Mouse (Mus musculus) kidney, adult 2 months (tissue): ENCODE data around the gene Trf. TPM values are rescaled to one million over a fixed set of nuclear protein-coding genes. Genes with fewer than 3 reads are reported as not detected.

Experiments
- DNase-seq: peaks from one replicate; pipeline ENCODE4 v3.0.0; 2021
- H3K27ac ChIP-seq: fragments of 200-500 bp; 2 replicates; pipeline ENCODE4 v1.5.1; 2012; ENCODE audit warnings: low read depth, low read length, control low read depth, inconsistent platforms; ENCODE audit not compliant: insufficient read depth
- H3K27me3 ChIP-seq: fragments of 200-500 bp; replicated peaks from 2 replicates; pipeline ENCODE4 v1.6.1; 2012; ENCODE audit warnings: mild to moderate bottlenecking, moderate library complexity, low read length, inconsistent platforms; ENCODE audit not compliant: control insufficient read depth, insufficient read depth
- H3K36me3 ChIP-seq: fragments of 200-500 bp; 2 replicates; pipeline ENCODE4 v1.6.1; 2012; ENCODE audit warnings: mild to moderate bottlenecking, moderate library complexity, low read length, inconsistent platforms; ENCODE audit not compliant: control insufficient read depth, insufficient read depth
- H3K4me1 ChIP-seq: fragments of 200-500 bp; 2 replicates; pipeline ENCODE4 v1.6.1; 2011; ENCODE audit warnings: low read length; ENCODE audit not compliant: control insufficient read depth, insufficient read depth
- H3K4me3 ChIP-seq: fragments of 200-500 bp; 2 replicates; pipeline ENCODE4 v1.5.1; 2011; ENCODE audit warnings: mild to moderate bottlenecking, low read depth, low read length, control low read depth; ENCODE audit not compliant: insufficient read depth
- CTCF ChIP-seq: fragments of 200-500 bp; conservative IDR thresholded peaks from 2 replicates; pipeline ENCODE4 v1.5.1; 2011; ENCODE audit warnings: low read depth, mild to moderate bottlenecking, control low read depth, low read length, moderate library complexity, mixed read lengths; ENCODE audit not compliant: insufficient read depth, insufficient read length
- POLR2A ChIP-seq: fragments of 200-500 bp; IDR thresholded peaks from one replicate; pipeline ENCODE4 v1.6.1; 2011; ENCODE audit warnings: low read depth, low read length, control low read depth
- WGBS: fragments of 180-500 bp; shearing (Covaris S2); methylation state at CpG from one replicate; pipeline ENCODE4 v1.1.7; 2018; 5-methylcytosine and 5-hydroxymethylcytosine counted together
- polyA plus RNA-seq: library from polyadenylated mRNA; depleted of rRNA; stranded (reverse); fragments of >200 nt; gene quantifications from 2 replicates; pipeline ENCODE4 v1.2.3, GENCODE M21; 2012

The Trf gene
- polyA plus RNA-seq, 1 experiment = 147 TPM

DNA sequence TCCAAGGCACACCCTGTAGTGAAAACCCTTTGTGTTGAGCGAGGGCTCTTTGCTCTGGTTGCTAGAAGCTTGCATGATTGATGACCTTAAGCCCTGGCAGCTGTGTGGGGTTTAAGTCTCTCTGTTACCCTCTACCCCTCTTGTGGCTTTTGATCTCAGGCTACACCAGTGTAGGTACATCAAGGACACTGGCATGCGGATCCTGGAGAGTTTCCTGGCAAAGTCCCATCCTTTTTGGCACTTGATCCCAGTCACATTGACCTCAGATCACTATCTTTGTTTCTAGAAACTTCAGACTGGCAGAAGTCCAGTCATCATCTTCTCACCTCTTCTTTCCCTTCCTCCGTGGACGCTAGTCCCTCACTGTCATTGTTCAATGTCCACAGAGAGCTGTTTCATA lies 18.4 kb upstream of the Trf start:
- WGBS = 29% methylated on average over 4 of the region's 4 CpGs
- H3K27me3 ChIP-seq = no peaks in the 10 kb centered on the region
- no peak for DNase-seq

DNA sequence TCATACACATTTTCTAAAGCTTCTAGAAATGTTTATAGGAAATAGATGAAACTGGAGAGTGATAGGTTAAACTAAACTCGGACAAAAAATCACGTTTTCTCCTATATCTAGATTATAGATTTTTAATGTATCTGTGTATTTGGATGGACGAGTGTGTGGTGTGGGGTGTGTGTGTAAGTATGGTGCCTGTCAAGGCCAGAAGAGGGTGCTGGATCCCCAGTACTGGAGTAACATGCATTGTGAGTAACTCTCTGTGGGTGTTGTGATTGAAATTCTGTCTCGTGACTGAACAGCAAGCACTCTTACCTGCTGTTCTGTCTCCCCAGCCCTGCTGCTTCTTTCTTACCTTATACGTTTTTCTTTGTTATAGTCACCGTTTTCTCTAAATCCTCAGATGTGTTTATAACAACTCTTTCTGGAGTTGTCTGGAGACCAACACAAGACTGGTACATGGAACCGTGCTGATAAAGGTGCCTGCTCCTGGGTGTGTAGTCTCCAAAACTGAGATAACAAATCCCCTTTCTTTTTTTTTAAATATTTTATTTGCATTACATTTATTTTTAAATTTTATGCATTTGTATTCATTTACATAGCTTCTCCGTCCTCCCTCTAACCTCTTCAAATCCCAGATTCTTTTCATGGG lies 16.4 kb upstream of the Trf start:
- H3K4me3 ChIP-seq = no peak overlapping the region
- H3K36me3 ChIP-seq = no peaks in the 10 kb centered on the region
- H3K27ac ChIP-seq = no peak overlapping the region
- DNase-seq = no peak
- no peaks in the 10 kb centered on the region for H3K27me3 ChIP-seq
- TF ChIP-seq CTCF (no peak; the same call in 1 of the 2 replicates), POLR2A (no peak)
- H3K4me1 ChIP-seq = no peaks in the 10 kb centered on the region
- WGBS = 87% methylated on average over 8 of the region's 8 CpGs

More for the DNA sequence above, 18.4 kb upstream of the Trf start:
- no peak overlapping the region for H3K27ac ChIP-seq
- H3K4me3 ChIP-seq = no peak overlapping the region
- TF ChIP-seq CTCF (no peak), POLR2A (no peak)
- H3K36me3 ChIP-seq = no peaks in the 10 kb centered on the region
- no peaks in the 10 kb centered on the region for H3K4me1 ChIP-seq

DNA sequence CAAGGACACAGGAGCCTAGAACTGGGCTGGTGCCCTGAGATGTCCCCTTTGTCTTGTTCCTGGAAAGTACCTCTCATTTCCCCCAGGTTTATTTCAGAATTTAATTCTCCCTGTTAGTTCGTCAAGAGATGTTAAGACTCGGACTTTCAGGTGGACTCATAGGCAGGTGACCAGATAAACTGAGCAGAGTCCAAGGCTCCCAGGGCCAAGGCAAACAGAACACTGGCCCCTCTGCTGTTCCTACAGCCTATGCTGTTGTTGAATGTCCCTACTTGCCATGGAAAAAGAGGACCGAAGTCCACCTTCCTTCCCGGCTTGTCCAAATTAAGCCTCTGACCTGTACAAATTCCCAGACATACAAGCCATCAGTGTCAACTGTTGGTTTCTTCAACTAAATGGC lies 13.4 kb upstream of the Trf start:
- no peak for TF ChIP-seq CTCF
- no peaks in the 10 kb centered on the region for H3K27me3 ChIP-seq
- H3K4me3 ChIP-seq = no peak overlapping the region
- DNase-seq = peak; percentile 29
- no peaks in the 10 kb centered on the region for H3K4me1 ChIP-seq
- H3K27ac ChIP-seq = no peak overlapping the region
- H3K36me3 ChIP-seq = no peaks in the 10 kb centered on the region
- 73% methylated on average over 4 of the region's 4 CpGs for WGBS

DNA sequence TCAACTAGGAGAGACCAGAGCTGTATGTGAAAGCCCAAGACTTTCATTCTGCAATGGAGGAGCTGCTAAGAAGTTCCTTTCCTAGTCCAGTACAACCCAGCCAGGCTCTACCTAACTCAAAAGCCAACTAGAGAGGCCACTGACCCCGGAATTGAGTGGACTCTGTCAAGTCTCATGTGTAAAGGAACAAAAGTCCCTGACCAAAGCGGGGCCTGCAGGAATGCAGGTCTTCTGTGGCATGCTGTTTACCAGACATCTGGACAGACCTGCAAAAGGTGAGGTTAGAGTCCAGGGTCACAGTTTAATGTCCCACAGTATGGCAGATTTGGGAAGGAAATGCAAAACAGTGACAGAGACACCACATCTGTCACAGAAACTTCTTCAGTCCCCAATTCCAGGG lies 11.0 kb upstream of the Trf start:
- 63% methylated on average over 2 of the region's 2 CpGs for WGBS
- Histone ChIP-seq H3K27ac (no peak overlapping the region), H3K4me3 (no peak overlapping the region), H3K36me3 (no peaks in the 10 kb centered on the region), H3K27me3 (no peaks in the 10 kb centered on the region), H3K4me1 (no peaks in the 10 kb centered on the region)
- TF ChIP-seq CTCF = no peak
- TF ChIP-seq POLR2A = no peak
- DNase-seq = peak; percentile 40

DNA sequence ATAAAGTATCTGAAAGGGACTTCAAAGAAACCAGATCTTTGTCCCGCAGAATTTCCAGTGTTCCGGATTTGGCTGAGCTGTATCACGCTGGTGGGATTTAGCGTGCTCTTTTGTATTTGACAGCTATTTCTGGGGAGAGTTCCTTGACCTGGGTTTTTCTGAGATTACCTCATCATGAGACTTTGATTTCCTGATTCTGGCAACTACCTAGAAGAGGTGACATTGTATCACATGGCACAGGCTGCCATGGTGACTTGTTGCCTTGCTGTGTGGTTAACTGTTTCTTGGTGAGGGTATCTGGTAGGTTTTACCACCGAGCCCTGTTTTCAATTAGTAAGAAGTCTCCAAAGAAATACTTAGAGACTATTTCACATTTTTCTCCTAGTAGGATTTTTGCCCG lies 9.2 kb upstream of the Trf start:
- TF ChIP-seq CTCF (no peak), POLR2A (no peak)
- DNase-seq = no peak
- H3K27me3 ChIP-seq = no peaks in the 10 kb centered on the region
- no peak overlapping the region for H3K4me3 ChIP-seq
- no peaks in the 10 kb centered on the region for H3K36me3 ChIP-seq
- H3K4me1 ChIP-seq = no peaks in the 10 kb centered on the region
- H3K27ac ChIP-seq = no peak overlapping the region
- 90% methylated on average over 6 of the region's 6 CpGs for WGBS

DNA sequence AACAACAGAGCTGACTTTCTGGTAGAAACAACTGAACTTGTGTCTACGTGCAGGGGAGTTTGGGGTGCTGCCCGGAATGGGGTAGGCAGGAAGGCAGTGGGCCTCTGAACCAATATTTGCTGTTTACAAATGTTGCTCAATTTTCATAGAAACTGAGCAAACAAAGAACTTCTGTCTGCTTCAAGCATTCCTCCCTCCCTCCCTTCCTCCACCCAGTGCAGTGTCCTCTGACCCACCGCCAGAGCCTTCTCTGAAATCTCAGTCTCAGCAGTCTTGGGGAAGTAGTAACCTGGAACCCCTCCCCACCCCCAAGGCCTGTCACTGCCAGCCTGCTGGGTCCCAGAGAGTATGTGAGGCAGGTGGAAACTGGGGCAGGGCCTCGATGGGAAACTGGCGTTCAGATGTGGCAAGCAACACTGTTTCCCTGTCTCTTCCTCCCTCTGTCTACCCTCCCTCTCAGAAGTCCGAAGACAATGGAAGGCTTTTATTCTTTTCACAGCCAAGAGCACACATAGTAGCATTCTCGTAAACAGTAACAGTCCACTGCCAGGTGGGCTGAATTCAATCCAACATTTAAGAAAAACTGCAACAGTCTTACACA lies 4.4 kb upstream of the Trf start:
- no peaks in the 10 kb centered on the region for H3K36me3 ChIP-seq
- no peaks in the 10 kb centered on the region; the same call in 1 of the 2 replicates for H3K4me1 ChIP-seq
- no peak overlapping the region for H3K27ac ChIP-seq
- no peak overlapping the region for H3K4me3 ChIP-seq
- WGBS = 69% methylated on average over 7 of the region's 7 CpGs
- no peak for TF ChIP-seq POLR2A
- TF ChIP-seq CTCF = no peak
- H3K27me3 ChIP-seq = no peaks in the 10 kb centered on the region
- DNase-seq = peak; percentile 7

DNA sequence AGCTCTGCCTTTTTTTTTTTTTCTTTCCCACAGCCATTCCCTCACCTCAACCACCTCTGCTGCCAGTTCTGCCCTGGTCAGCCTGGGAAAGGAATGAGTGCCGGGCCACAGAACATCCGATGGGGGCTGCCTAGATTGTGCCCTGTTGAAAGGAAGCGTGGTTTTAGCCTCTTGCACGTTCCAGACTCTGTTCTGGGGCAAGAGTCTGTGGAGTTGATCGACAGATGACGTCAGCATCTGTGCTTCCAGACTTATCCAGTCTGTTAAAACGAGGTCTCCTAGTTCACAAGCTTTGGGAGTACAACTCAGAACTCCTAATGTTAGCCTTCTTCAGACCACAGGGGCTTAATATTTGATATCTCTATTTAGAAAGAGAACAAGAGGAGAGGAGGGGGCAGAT lies 3.8 kb upstream of the Trf start:
- H3K4me1 ChIP-seq = no peaks in the 10 kb centered on the region; the same call in 1 of the 2 replicates
- no peak overlapping the region for H3K27ac ChIP-seq
- no peak overlapping the region for H3K4me3 ChIP-seq
- no peaks in the 10 kb centered on the region for H3K36me3 ChIP-seq
- DNase-seq = no peak
- 80% methylated on average over 7 of the region's 7 CpGs for WGBS
- H3K27me3 ChIP-seq = no peaks in the 10 kb centered on the region
- TF ChIP-seq CTCF = no peak
- TF ChIP-seq POLR2A = no peak
